Mouse (Mus musculus): Measurements from ENCODE around the gene 1700034J05Rik. TPM values are rescaled to one million over a fixed set of nuclear protein-coding genes. Genes with fewer than 3 reads are reported as not detected.

1700034J05Rik gene
- polyA plus RNA-seq, 1 experiment from 2014 or later = 0.54 TPM

- no peak overlapping the region for H3K9ac ChIP-seq (replicated peaks; ENCODE audit: low read depth, low read length)
- no peak overlapping the region for H3K27ac ChIP-seq (ENCODE audit: low read length)
- no peaks in the 10 kb centered on the region for H3K9me3 ChIP-seq (ENCODE audit: control insufficient read depth, low read depth, low read length)
- ATAC-seq (ENCODE audit: insufficient number of reproducible peaks, insufficient read depth, low FRiP score, low read depth) = no peak
- H3K4me1 ChIP-seq (ENCODE audit: control insufficient read depth, insufficient read depth, low read length) = peaks cover 7% of the 10 kb centered on the region; the same call in 1 of the 2 replicates
- 81% methylated on average over 6 of the region's 6 CpGs for WGBS
- H3K27me3 ChIP-seq (ENCODE audit: control insufficient read depth, insufficient read depth, low read length) = no peaks in the 10 kb centered on the region
- H3K36me3 ChIP-seq (ENCODE audit: control insufficient read depth, insufficient read depth, low read length) = no peaks in the 10 kb centered on the region; the same call in 1 of the 2 replicates
- H3K4me2 ChIP-seq (replicated peaks; ENCODE audit: low read depth, low read length) = no peak overlapping the region
- no peak overlapping the region for H3K4me3 ChIP-seq (ENCODE audit: low read depth, low read length)
These were observed 17.8 kb upstream of the 1700034J05Rik start for GRCm38 (mm10) chr6:146972009-146972408.

GRCm38 (mm10) chr6:146971366-146971765 is 17.1 kb upstream of the 1700034J05Rik start:
- 62% methylated on average over 3 of the region's 3 CpGs for WGBS
- no peak for ATAC-seq (ENCODE audit: insufficient number of reproducible peaks, insufficient read depth, low FRiP score, low read depth)

GRCm38 (mm10) chr6:146970811-146971210 is 16.6 kb upstream of the 1700034J05Rik start:
- Histone ChIP-seq H3K27me3 (ENCODE audit: control insufficient read depth, insufficient read depth, low read length) (no peaks in the 10 kb centered on the region), H3K4me2 (replicated peaks; ENCODE audit: low read depth, low read length) (no peak overlapping the region), H3K36me3 (ENCODE audit: control insufficient read depth, insufficient read depth, low read length) (no peaks in the 10 kb centered on the region), H3K9me3 (ENCODE audit: control insufficient read depth, low read depth, low read length) (no peaks in the 10 kb centered on the region), H3K4me1 (ENCODE audit: control insufficient read depth, insufficient read depth, low read length) (peaks cover 14% of the 10 kb centered on the region; the same call in 1 of the 2 replicates), H3K27ac (ENCODE audit: low read length) (no peak overlapping the region), H3K9ac (replicated peaks; ENCODE audit: low read depth, low read length) (no peak overlapping the region), H3K4me3 (ENCODE audit: low read depth, low read length) (no peak overlapping the region)
- WGBS = 71% methylated on average over 3 of the region's 3 CpGs
- ATAC-seq (ENCODE audit: insufficient number of reproducible peaks, insufficient read depth, low FRiP score, low read depth) = no peak

More at GRCm38 (mm10) chr6:146971366-146971765, 17.1 kb upstream of the 1700034J05Rik start:
- no peak overlapping the region for H3K4me2 ChIP-seq (replicated peaks; ENCODE audit: low read depth, low read length)
- H3K27ac ChIP-seq (ENCODE audit: low read length) = no peak overlapping the region
- H3K9me3 ChIP-seq (ENCODE audit: control insufficient read depth, low read depth, low read length) = no peaks in the 10 kb centered on the region
- H3K27me3 ChIP-seq (ENCODE audit: control insufficient read depth, insufficient read depth, low read length) = no peaks in the 10 kb centered on the region
- no peak overlapping the region for H3K4me3 ChIP-seq (ENCODE audit: low read depth, low read length)
- no peak overlapping the region for H3K9ac ChIP-seq (replicated peaks; ENCODE audit: low read depth, low read length)
- H3K36me3 ChIP-seq (ENCODE audit: control insufficient read depth, insufficient read depth, low read length) = no peaks in the 10 kb centered on the region
- H3K4me1 ChIP-seq (ENCODE audit: control insufficient read depth, insufficient read depth, low read length) = peaks cover 8% of the 10 kb centered on the region; the same call in 1 of the 2 replicates

- Histone ChIP-seq H3K4me2 (replicated peaks; ENCODE audit: low read depth, low read length) (no peak overlapping the region), H3K4me3 (ENCODE audit: low read depth, low read length) (no peak overlapping the region), H3K27ac (ENCODE audit: low read length) (no peak overlapping the region), H3K27me3 (ENCODE audit: control insufficient read depth, insufficient read depth, low read length) (no peaks in the 10 kb centered on the region), H3K36me3 (ENCODE audit: control insufficient read depth, insufficient read depth, low read length) (no peaks in the 10 kb centered on the region), H3K9me3 (ENCODE audit: control insufficient read depth, low read depth, low read length) (no peaks in the 10 kb centered on the region), H3K4me1 (ENCODE audit: control insufficient read depth, insufficient read depth, low read length) (peaks cover 6% of the 10 kb centered on the region; the same call in 1 of the 2 replicates), H3K9ac (replicated peaks; ENCODE audit: low read depth, low read length) (no peak overlapping the region)
- 72% methylated on average over 6 of the region's 6 CpGs for WGBS
- ATAC-seq (ENCODE audit: insufficient number of reproducible peaks, insufficient read depth, low FRiP score, low read depth) = no peak
These were observed 13.6 kb upstream of the 1700034J05Rik start for GRCm38 (mm10) chr6:146967836-146968235.

- WGBS = 49% methylated on average over 12 of the region's 12 CpGs
- Histone ChIP-seq H3K36me3 (ENCODE audit: control insufficient read depth, insufficient read depth, low read length) (no peaks in the 10 kb centered on the region), H3K9me3 (ENCODE audit: control insufficient read depth, low read depth, low read length) (no peaks in the 10 kb centered on the region), H3K9ac (replicated peaks; ENCODE audit: low read depth, low read length) (no peak overlapping the region), H3K27me3 (ENCODE audit: control insufficient read depth, insufficient read depth, low read length) (no peaks in the 10 kb centered on the region), H3K4me1 (ENCODE audit: control insufficient read depth, insufficient read depth, low read length) (peaks cover 6% of the 10 kb centered on the region; the same call in 1 of the 2 replicates), H3K4me2 (replicated peaks; ENCODE audit: low read depth, low read length) (no peak overlapping the region), H3K4me3 (ENCODE audit: low read depth, low read length) (no peak overlapping the region), H3K27ac (ENCODE audit: low read length) (no peak overlapping the region)
- no peak for ATAC-seq (ENCODE audit: insufficient number of reproducible peaks, insufficient read depth, low FRiP score, low read depth)
These were observed 12.3 kb upstream of the 1700034J05Rik start for GRCm38 (mm10) chr6:146966446-146967019.

GRCm38 (mm10) chr6:146965139-146965772 is 11.0 kb upstream of the 1700034J05Rik start:
- Histone ChIP-seq H3K4me3 (ENCODE audit: low read depth, low read length) (no peak overlapping the region), H3K27ac (ENCODE audit: low read length) (no peak overlapping the region), H3K4me1 (ENCODE audit: control insufficient read depth, insufficient read depth, low read length) (peaks cover 10% of the 10 kb centered on the region), H3K9me3 (ENCODE audit: control insufficient read depth, low read depth, low read length) (no peaks in the 10 kb centered on the region), H3K27me3 (ENCODE audit: control insufficient read depth, insufficient read depth, low read length) (no peaks in the 10 kb centered on the region), H3K4me2 (replicated peaks; ENCODE audit: low read depth, low read length) (no peak overlapping the region), H3K9ac (replicated peaks; ENCODE audit: low read depth, low read length) (no peak overlapping the region), H3K36me3 (ENCODE audit: control insufficient read depth, insufficient read depth, low read length) (no peaks in the 10 kb centered on the region)
- ATAC-seq (ENCODE audit: insufficient number of reproducible peaks, insufficient read depth, low FRiP score, low read depth) = no peak
- WGBS = 89% methylated on average over 13 of the region's 13 CpGs

- H3K27me3 ChIP-seq (ENCODE audit: control insufficient read depth, insufficient read depth, low read length) = no peaks in the 10 kb centered on the region
- no peak overlapping the region for H3K27ac ChIP-seq (ENCODE audit: low read length)
- peaks cover 10% of the 10 kb centered on the region for H3K4me1 ChIP-seq (ENCODE audit: control insufficient read depth, insufficient read depth, low read length)
- WGBS = 72% methylated on average over 6 of the region's 6 CpGs
- H3K4me2 ChIP-seq (replicated peaks; ENCODE audit: low read depth, low read length) = no peak overlapping the region
- H3K9me3 ChIP-seq (ENCODE audit: control insufficient read depth, low read depth, low read length) = no peaks in the 10 kb centered on the region
- no peak overlapping the region for H3K4me3 ChIP-seq (ENCODE audit: low read depth, low read length)
- ATAC-seq (ENCODE audit: insufficient number of reproducible peaks, insufficient read depth, low FRiP score, low read depth) = no peak
- H3K36me3 ChIP-seq (ENCODE audit: control insufficient read depth, insufficient read depth, low read length) = no peaks in the 10 kb centered on the region
- H3K9ac ChIP-seq (replicated peaks; ENCODE audit: low read depth, low read length) = no peak overlapping the region
These were observed 9.4 kb upstream of the 1700034J05Rik start for GRCm38 (mm10) chr6:146963396-146964150.

GRCm38 (mm10) chr6:146961832-146962481 is 7.7 kb upstream of the 1700034J05Rik start:
- no peaks in the 10 kb centered on the region for H3K36me3 ChIP-seq (ENCODE audit: control insufficient read depth, insufficient read depth, low read length)
- ATAC-seq (ENCODE audit: insufficient number of reproducible peaks, insufficient read depth, low FRiP score, low read depth) = no peak
- no peaks in the 10 kb centered on the region for H3K27me3 ChIP-seq (ENCODE audit: control insufficient read depth, insufficient read depth, low read length)
- H3K9me3 ChIP-seq (ENCODE audit: control insufficient read depth, low read depth, low read length) = no peaks in the 10 kb centered on the region
- peak overlapping the region; percentile 11; the same call in 1 of the 2 replicates for H3K27ac ChIP-seq (ENCODE audit: low read length)
- peaks cover 10% of the 10 kb centered on the region for H3K4me1 ChIP-seq (ENCODE audit: control insufficient read depth, insufficient read depth, low read length)
- H3K4me2 ChIP-seq (replicated peaks; ENCODE audit: low read depth, low read length) = no peak overlapping the region
- 24% methylated on average over 6 of the region's 6 CpGs for WGBS
- H3K9ac ChIP-seq (replicated peaks; ENCODE audit: low read depth, low read length) = no peak overlapping the region
- no peak overlapping the region for H3K4me3 ChIP-seq (ENCODE audit: low read depth, low read length)
